Mouse (Mus musculus) macrophage (primary cell): ENCODE results near the gene Aldh1l2. TPM values are rescaled to one million over a fixed set of nuclear protein-coding genes. Genes with fewer than 3 reads are reported as not detected.
"Not testable (repeated sequence)": the region's sequence is repeated elsewhere in the genome, so short reads cannot be mapped to it uniquely, and the experiment has no call there.

Source experiments
- H3K27ac ChIP-seq: fragments of 350-480 bp; formaldehyde crosslinking; 2 replicates; pipeline ENCODE4 v1.9.0; 2021
- H3K36me3 ChIP-seq: fragments of 350-480 bp; formaldehyde crosslinking; 2 replicates; pipeline ENCODE4 v1.9.0; 2021; ENCODE audit errors: inconsistent target
- H3K4me3 ChIP-seq: fragments of 350-480 bp; formaldehyde crosslinking; 2 replicates; pipeline ENCODE4 v1.9.0; 2021; ENCODE audit errors: inconsistent target
- H3K79me2 ChIP-seq: fragments of 350-480 bp; formaldehyde crosslinking; 2 replicates; pipeline ENCODE4 v1.9.0; 2021; ENCODE audit errors: inconsistent target
- WGBS: methylation state at CpG from one replicate; pipeline ENCODE4 v1.1.7; 2026; ENCODE audit warnings: inconsistent platforms; ENCODE audit not compliant: missing documents; 5-methylcytosine and 5-hydroxymethylcytosine counted together
- polyA plus RNA-seq: library from polyadenylated mRNA; stranded (reverse); fragments of 250-400 nt; gene quantifications from 3 replicates; pipeline ENCODE4 v1.2.4, GENCODE M21; 2018; ENCODE audit warnings: inconsistent platforms
- total RNA-seq, 78 experiments: library from RNA; depleted of rRNA; stranded (reverse); fragments of 250-400 nt; gene quantifications; 1 replicate in 9 of 78; 2 replicates in 24 of 78; 3 replicates in 43 of 78; 4 replicates in 2 of 78; pipeline ENCODE4 v1.2.4; 2018; ENCODE audit warnings: inconsistent platforms in 56 of 78

The Aldh1l2 gene
- total RNA-seq (2018; cell fraction: chromatin; rRNA removed), result 1 to 10 TPM in 6 of 26 experiments, under 1 TPM in 12, not detected in 8; 0.12 to 9.0 (median 0.59) TPM
- total RNA-seq (2018; cell fraction: cytosol; rRNA removed), result under 1 TPM in 25 of 26 experiments, not detected in 1; under 0.01 to 0.78 (median 0.17) TPM
- 1 to 10 TPM in 6 of 26 experiments, under 1 TPM in 11, not detected in 9; 0.17 to 2.8 (median 0.86) TPM for total RNA-seq (2018; cell fraction: nucleus; rRNA removed)
- polyA plus RNA-seq, result not detected in 3 replicates

DNA sequence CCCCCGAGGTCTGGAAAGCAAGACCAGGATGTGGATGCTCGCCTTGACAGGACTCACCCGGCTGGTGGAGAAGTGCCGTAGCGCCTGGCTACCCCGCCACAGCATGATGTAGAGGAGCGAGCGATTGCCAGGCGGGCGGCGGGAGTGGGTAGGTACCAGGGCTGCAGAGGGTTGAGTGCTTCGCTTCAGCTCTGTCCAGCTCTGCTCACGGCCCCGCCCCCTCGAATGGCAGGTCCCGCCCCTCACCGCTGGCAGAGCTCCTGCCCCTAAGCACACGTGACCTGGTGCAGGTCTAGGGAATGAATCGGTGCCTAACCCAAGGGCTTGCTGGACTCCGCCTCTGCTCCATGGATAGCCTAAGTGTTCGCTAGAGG is at the start of gene Aldh1l2:
Gene Aldh1l2 (minus strand): TSS at position 231 of the 374 bp plus-strand sequence.
- H3K27ac ChIP-seq, result no peak within 1 kb of the TSS
- WGBS, result 2% methylated on average over 21 of the region's 21 CpGs
- no peaks in the 10 kb centered on the region for H3K79me2 ChIP-seq
- H3K4me3 ChIP-seq, result peak within 1 kb of the TSS; percentile 26
- no peaks in the 10 kb centered on the region for H3K36me3 ChIP-seq

DNA sequence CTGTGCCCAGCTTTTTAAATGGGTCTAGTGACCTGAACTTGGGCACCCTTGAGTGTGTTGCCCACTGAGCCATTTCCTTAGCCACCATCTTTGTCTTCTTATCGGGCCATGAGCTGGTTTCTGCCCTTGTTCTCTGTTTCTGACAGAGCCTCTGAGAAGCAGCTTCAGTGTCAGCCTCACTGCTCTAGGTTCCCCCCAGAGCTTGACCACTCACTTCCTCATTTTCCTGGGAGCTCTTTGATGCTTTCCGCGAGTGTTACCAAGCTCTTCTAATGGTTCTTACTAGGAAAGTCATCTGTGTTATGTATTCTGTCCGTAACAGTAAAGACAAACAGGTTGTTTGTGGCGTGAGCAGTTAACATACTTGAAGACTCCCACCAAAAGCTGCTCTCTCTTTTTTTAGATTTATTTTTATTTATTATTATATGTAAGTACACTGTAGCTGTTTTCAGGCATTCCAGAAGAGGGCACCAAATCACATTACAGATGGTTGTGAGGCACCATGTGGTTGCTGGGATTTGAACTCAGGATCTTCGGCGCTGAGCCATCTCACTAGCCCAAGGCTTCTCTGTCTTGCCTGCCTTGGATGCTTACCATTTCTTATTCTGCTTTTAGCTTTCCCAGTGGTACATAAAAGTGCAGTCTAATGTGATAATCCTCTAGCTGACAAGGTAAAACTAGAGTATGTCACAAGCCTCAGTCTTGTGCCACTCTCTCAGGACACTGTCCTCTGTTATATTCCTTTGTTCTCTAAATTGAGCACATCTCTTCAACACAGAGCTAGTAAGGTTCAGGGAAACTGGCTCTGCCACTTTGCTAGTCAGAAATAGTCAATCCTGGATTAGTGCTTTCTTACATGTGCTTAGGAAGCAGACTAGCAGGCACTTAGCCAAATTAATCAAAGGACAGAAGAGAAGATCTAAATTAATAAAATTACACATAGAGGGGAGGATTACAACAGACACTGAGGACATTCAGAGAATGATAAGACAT is 31.8 kb upstream of the Aldh1l2 start:
- no peak overlapping the region for H3K27ac ChIP-seq
- H3K4me3 ChIP-seq, result no peak overlapping the region
- H3K36me3 ChIP-seq, result peaks cover 82% of the 10 kb centered on the region
- WGBS, result 58% methylated on average over 7 of the region's 7 CpGs
- H3K79me2 ChIP-seq, result no peaks in the 10 kb centered on the region

DNA sequence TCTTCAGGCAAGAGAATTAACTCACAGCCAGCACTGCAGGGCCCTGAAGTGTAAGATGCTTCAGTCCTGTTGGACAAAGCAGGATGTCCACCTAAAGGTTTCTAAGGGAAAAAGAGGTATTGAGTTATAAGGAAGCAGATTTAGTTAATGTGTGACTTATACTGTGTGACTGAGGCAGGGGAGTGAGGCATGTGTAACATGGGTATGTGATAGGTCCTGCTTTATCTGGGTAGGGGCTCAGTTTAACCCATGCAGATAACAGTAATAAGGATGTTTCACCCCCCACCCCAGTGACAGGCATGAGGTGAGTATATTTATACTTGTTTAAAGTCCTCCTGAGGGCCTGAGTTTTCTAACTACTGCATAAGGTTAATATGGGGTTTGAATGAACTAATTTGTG is 29.1 kb upstream of the Aldh1l2 start:
- Histone ChIP-seq H3K79me2 (no peaks in the 10 kb centered on the region), H3K27ac (no peak overlapping the region), H3K4me3 (no peak overlapping the region), H3K36me3 (peaks cover 85% of the 10 kb centered on the region)

DNA sequence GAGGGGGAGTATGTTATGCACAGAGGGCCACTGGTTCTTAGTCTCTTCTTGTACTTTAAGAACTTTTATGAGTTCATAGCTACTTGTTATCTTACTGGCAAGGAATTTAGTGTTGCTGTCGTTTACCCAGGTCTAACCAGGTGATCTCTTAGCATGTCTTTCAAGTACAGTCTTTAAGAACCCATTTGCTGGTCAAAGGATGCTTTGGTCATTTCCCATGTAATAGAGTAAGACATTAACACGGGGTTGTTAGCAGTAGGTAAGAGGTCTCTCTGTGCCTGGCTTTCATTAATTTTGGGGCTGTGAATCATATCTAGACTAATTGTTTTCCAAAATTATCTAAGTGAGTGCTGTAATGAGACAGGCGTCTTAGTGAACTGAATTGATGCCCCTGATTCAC is 11.4 kb upstream of the Aldh1l2 start:
- H3K27ac ChIP-seq, result no peak overlapping the region
- peaks cover 61% of the 10 kb centered on the region for H3K79me2 ChIP-seq
- peak overlapping the region; percentile 46; the same call in 1 of the 2 replicates for H3K4me3 ChIP-seq
- WGBS, result 77% methylated on average over 3 of the region's 3 CpGs
- peaks cover 25% of the 10 kb centered on the region for H3K36me3 ChIP-seq

DNA sequence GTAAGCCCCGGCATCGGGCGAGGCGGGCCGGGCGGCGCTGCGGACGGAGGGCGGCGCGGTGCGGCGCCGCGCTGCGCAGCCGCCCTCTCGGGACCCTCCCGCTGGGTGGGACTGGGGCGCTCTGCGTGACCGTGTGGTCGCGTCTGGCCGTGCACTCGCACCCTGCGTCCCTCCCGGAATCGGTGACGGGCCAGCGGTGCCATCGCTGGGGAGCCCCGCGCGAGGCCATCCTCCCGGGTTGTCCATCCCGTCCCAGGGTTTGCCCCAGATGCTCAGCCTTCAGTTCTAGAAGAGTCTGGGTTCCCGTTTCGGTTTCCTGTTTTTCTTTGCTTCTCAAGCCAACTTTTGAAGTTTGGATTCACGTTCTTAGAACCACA is 10.2 kb upstream of the Aldh1l2 start:
- peak overlapping the region; percentile 46 for H3K4me3 ChIP-seq
- under 1% methylated on average over 39 of the region's 41 CpGs for WGBS
- H3K27ac ChIP-seq, result peak overlapping the region; percentile 41
- H3K79me2 ChIP-seq, result peaks cover 49% of the 10 kb centered on the region
- H3K36me3 ChIP-seq, result peaks cover 14% of the 10 kb centered on the region

DNA sequence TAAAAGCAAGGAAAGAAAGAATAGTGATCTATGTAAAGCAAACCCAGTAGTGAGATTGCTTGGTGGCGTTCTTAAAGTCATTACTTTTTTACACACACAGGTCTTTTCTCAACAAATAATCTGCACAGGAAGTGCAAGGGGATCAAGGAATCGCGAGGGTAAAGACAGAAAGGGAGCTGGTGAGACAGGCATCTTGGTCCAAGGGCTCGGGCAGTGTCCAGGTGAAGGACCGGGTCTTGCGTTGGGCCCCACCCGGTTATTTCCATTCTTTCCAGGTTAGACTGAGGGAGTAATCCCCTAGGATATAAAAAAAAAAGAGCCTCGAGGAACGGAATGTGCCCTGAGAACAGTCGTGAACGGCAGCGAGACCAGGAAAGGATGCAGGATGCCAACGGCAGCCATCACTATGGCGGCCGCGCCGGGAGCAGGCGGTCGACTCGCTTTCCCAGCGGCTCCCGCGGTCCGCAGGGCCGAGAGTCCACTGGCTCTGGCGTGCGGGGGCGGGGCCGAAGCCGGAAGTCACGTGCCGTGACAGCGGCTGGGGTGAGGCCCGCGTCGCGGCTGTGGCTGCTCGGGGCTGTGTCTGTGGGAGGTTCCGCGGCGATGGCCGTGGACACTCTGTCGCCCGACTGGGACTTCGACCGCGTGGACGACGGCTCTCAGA is 9.6 kb upstream of the Aldh1l2 start, which contains the start of gene Washc4:
Gene Washc4 (plus strand): TSS at position 314 of the 664 bp plus-strand sequence.
- H3K36me3 ChIP-seq, result peaks cover 9% of the 10 kb centered on the region
- WGBS, result 4% methylated on average over 47 of the region's 49 CpGs
- peak within 1 kb of the TSS; percentile 41 for H3K27ac ChIP-seq
- peaks cover 44% of the 10 kb centered on the region for H3K79me2 ChIP-seq
- peak within 1 kb of the TSS; percentile 46 for H3K4me3 ChIP-seq

DNA sequence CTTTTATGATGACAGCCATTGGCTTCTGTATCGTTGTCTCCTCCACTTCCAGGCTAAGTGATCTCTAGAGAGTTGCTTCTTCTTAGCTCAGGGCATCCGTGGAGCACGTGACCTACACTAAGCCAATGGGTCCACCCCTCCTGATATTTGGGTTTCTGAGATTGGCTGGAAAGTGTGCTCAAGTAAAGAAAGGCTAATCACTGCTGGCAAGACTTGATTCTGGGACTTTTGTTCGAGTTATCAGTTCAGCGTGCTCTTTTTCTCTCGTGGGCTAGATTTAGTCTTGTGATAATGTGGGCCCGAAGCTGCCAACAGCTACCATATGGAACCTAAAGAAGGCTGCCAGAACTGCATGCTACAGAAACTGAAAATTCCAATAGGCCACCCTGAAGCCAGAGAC is 8.3 kb upstream of the Aldh1l2 start:
- Histone ChIP-seq H3K4me3 (no peak overlapping the region), H3K27ac (no peak overlapping the region), H3K79me2 (peaks cover 30% of the 10 kb centered on the region), H3K36me3 (peaks cover under 1% of the 10 kb centered on the region; the same call in 1 of the 2 replicates)
- 89% methylated on average over 7 of the region's 7 CpGs for WGBS

DNA sequence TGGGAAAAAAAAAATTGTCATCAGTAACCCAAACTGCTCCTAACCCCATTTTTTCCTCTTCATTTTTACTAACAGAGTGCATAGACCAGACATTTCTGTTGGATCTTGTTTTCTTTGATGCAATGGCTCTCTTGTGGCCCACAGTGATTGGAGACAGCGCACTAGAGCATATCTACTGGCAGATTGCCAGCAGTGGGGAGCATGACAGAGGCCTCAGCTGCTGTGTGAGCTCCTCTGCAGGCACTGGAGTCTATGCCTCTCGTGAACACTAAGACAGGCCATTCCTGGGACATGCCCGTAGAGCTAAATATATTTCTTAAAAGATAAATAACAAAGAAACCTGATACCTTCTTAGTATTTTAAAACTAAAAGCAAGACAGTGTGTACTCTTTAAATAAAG is 6.2 kb upstream of the Aldh1l2 start:
- 96% methylated on average over 3 of the region's 3 CpGs for WGBS
- H3K27ac ChIP-seq, result no peak overlapping the region
- H3K79me2 ChIP-seq, result peaks cover 9% of the 10 kb centered on the region
- no peak overlapping the region for H3K4me3 ChIP-seq
- no peaks in the 10 kb centered on the region for H3K36me3 ChIP-seq

DNA sequence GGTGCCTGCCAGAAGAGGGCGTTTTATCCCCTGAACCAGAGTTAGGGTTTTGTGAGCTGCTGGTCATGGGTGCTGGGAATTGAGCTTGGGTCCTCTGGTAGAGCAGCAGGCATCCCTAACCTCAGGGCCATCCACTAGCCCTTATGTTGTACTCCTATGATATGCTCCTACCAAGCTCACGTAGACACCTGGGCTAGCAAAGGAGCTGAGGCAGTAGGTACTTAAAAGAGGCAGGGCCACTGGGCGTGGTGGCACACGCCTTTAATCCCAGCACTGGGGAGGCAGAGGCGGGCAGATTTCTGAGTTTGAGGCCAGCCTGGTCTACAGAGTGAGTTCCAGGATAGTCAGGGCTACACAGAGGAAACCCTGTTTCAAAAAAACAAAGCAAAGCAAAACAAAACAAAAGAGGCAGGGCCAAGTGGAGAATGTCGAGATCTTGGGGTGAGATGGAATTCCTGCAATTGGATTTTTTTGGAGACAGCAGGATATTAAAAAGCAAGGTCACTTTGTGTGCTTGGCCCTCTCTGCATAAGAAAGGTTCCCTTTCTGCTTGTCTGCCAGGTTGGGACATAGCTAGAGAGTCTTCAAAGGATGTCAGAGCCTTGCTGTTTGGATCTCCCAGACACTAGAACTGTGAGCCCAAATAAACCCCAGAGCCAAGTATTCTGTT is 5.5 kb upstream of the Aldh1l2 start:
- no peak overlapping the region for H3K4me3 ChIP-seq
- WGBS, result 89% methylated on average over 6 of the region's 6 CpGs
- H3K79me2 ChIP-seq, result peaks cover 2% of the 10 kb centered on the region
- H3K36me3 ChIP-seq, result no peaks in the 10 kb centered on the region
- no peak overlapping the region for H3K27ac ChIP-seq

DNA sequence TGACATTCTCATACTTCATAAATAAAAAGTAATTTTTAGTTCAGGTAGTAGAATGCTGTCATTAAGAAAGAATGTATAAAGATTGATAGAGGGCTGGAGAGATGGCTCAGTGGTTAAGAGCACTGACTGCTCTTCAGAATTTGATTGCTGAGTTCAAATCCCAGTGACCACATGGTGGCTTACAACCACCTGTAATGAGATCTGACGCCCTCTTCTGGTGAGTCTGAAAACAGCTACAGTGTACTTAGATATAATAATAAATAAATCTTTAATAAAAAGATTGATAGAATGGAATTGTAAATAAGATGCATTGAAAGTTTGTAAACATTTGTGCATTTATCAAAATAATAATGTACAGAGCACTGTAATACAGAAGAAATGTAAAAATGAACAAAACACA is 2.5 kb upstream of the Aldh1l2 start:
- 29% methylated on average over 1 of the region's 1 CpGs for WGBS
- no peak overlapping the region for H3K27ac ChIP-seq
- H3K79me2 ChIP-seq, result no peaks in the 10 kb centered on the region
- H3K4me3 ChIP-seq, result no peak overlapping the region
- no peaks in the 10 kb centered on the region for H3K36me3 ChIP-seq

DNA sequence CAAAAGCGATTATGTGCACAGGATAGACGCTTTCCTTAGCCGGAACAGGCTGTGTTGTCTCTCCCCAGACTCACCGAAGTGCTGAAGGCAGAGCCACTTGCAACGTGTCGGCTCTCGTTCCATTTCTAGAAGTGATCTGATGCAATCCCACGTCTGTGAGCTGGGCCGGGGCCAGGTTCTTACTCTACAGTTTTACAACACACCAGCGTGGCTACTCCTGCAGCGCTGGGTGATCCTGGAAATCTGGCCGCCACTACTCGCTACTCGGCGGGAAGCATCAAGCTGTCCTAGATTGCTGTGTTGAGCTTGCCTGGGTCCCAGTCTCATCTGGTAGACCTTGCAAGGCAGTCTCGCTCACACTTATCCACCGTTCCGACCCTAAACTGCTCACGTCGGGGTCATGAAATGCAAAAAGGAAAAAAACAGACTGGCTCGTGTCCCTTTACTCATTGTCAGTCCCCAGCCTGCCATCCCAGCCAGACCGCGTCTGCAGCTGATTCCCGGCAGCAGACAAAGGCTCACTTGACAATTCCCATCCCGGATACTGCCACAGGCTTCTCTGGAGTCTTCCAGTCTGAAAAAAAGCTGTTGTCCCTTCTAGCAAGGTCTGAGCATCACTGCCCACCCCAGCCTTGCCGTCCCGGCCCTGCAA is 556 bp downstream of the Aldh1l2 start:
- 6% methylated on average over 27 of the region's 27 CpGs for whole genome bisulfite sequencing
- Histone ChIP-seq H3K79me2 (no peaks in the 10 kb centered on the region), H3K4me3 (peak overlapping the region; percentile 26), H3K27ac (no peak overlapping the region), H3K36me3 (no peaks in the 10 kb centered on the region)

DNA sequence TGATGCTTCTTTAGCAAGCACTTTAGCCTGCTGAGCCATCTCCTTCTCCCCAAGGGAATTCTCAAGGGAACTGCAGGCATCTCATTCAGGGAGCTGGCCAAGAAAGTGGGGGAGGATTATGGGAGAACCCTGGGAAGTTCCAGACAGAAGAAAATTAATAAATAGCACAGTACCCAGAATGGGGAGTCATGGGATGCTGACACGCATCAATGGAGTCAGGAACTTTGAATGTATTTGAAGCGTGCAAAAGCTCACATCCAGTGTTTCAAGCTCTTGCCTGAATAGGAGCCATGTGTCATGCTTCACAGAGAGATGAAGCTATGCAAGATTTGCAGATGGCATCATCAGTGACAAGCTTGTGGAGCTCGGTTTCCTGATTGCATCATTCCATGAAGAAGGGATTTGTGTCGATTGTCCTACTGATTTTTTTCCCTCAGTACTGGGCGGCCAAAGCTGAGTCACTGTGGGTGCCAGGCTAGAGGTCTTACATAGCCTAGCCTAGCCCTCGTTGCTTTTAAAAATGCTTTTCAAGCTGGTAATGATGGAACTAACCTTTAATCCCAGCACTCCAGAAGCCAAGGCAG is 3.5 kb downstream of the Aldh1l2 start:
- no peak overlapping the region for H3K4me3 ChIP-seq
- no peaks in the 10 kb centered on the region for H3K79me2 ChIP-seq
- no peak overlapping the region for H3K27ac ChIP-seq
- 57% methylated on average over 6 of the region's 6 CpGs for WGBS
- H3K36me3 ChIP-seq, result no peaks in the 10 kb centered on the region

DNA sequence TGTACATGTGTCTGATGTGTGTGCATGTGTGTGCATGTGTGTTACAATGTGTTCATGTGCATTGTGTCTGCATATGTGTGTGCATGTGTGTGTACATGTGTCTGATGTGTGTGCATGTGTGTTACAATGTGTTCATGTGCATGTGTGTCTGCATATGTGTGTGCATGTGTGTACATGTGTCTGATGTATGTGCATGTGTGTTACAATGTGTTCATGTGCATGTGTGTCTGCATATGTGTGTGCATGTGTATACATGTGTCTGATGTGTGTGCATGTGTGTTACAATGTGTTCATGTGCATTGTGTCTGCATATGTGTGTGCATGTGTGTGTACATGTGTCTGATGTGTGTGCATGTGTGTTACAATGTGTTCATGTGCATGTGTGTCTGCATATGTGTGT is 9.7 kb downstream of the Aldh1l2 start:
- not testable (repeated sequence) for H3K27ac ChIP-seq, H3K79me2 ChIP-seq, H3K4me3 ChIP-seq, H3K36me3 ChIP-seq

DNA sequence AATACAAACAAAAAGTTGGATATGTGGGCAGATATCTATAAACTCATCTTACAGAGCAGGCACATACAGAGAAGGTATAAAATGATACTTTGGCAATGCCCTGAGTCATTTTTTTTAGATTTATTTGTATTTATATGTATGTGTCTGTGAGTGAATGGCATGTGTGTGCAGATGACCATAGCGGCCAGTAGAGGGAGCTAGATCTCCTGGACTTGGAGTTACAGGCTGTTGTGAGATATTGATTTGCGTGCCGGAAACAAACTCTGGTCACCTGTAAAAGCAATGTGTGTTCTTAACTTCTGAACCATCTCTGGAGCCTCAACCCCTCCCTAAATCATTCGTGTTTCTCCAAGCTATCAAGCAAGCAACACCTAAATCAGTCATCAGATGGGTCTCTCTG is 12.9 kb downstream of the Aldh1l2 start:
- Histone ChIP-seq H3K4me3 (no peak overlapping the region), H3K27ac (no peak overlapping the region), H3K79me2 (no peaks in the 10 kb centered on the region), H3K36me3 (no peaks in the 10 kb centered on the region)
- WGBS, result 77% methylated on average over 4 of the region's 4 CpGs
